Mouse (Mus musculus): ENCODE data around the gene Gm49395. TPM values are rescaled to one million over a fixed set of nuclear protein-coding genes. Genes with fewer than 3 reads are reported as not detected.

Gm49395 gene
- polyA plus RNA-seq, 1 experiment, result 9.0 TPM

- no peak overlapping the region for H3K4me3 ChIP-seq (ENCODE audit: low read depth, low read length)
- H3K4me1 ChIP-seq (ENCODE audit: control insufficient read depth, insufficient read depth, insufficient read length, low read length), result 0 out of 2 replicates have a peak, but pooled peaks cover 2% of the 10 kb centered on the region
- TF ChIP-seq POLR2A (IDR thresholded peaks at IDR 0.05; ENCODE audit: low read depth, low read length) (no peak), CTCF (IDR thresholded peaks at IDR 0.05; ENCODE audit: extremely low read depth, insufficient read length, insufficient replicate concordance, low read depth, low read length) (no peak)
- 0 out of 2 replicates have a peak, but pooled peaks cover 1% of the 10 kb centered on the region for H3K36me3 ChIP-seq (ENCODE audit: control insufficient read depth, insufficient read depth, low read length)
- WGBS, result 91% methylated on average over 9 of the region's 9 CpGs
- no peak overlapping the region for H3K27ac ChIP-seq (ENCODE audit: insufficient read depth, low read depth, low read length)
- no peaks in the 10 kb centered on the region for H3K27me3 ChIP-seq (ENCODE audit: control insufficient read depth, insufficient read depth, low read length)
Observed at GRCm38 (mm10) chr13:115017545-115017944, 84.2 kb downstream of the Gm49395 start.

GRCm38 (mm10) chr13:115011547-115011946 lies 90.2 kb downstream of the Gm49395 start:
- Histone ChIP-seq H3K36me3 (ENCODE audit: control insufficient read depth, insufficient read depth, low read length) (peaks cover 5% of the 10 kb centered on the region), H3K27ac (ENCODE audit: insufficient read depth, low read depth, low read length) (no peak overlapping the region), H3K4me3 (ENCODE audit: low read depth, low read length) (no peak overlapping the region), H3K4me1 (ENCODE audit: control insufficient read depth, insufficient read depth, insufficient read length, low read length) (no peaks in the 10 kb centered on the region), H3K27me3 (ENCODE audit: control insufficient read depth, insufficient read depth, low read length) (no peaks in the 10 kb centered on the region)
- TF ChIP-seq POLR2A (IDR thresholded peaks at IDR 0.05; ENCODE audit: low read depth, low read length) (no peak), CTCF (IDR thresholded peaks at IDR 0.05; ENCODE audit: extremely low read depth, insufficient read length, insufficient replicate concordance, low read depth, low read length) (no peak)
- 74% methylated on average over 6 of the region's 6 CpGs for WGBS

GRCm38 (mm10) chr13:115006213-115006835 lies 95.4 kb downstream of the Gm49395 start:
- Histone ChIP-seq H3K27me3 (ENCODE audit: control insufficient read depth, insufficient read depth, low read length) (no peaks in the 10 kb centered on the region), H3K4me1 (ENCODE audit: control insufficient read depth, insufficient read depth, insufficient read length, low read length) (no peaks in the 10 kb centered on the region), H3K27ac (ENCODE audit: insufficient read depth, low read depth, low read length) (no peak overlapping the region), H3K36me3 (ENCODE audit: control insufficient read depth, insufficient read depth, low read length) (peaks cover 5% of the 10 kb centered on the region), H3K4me3 (ENCODE audit: low read depth, low read length) (no peak overlapping the region)
- WGBS, result 71% methylated on average over 9 of the region's 9 CpGs
- TF ChIP-seq CTCF (IDR thresholded peaks at IDR 0.05; ENCODE audit: extremely low read depth, insufficient read length, insufficient replicate concordance, low read depth, low read length), result no peak
- TF ChIP-seq POLR2A (IDR thresholded peaks at IDR 0.05; ENCODE audit: low read depth, low read length), result no peak

GRCm38 (mm10) chr13:115005342-115005741 lies 96.4 kb downstream of the Gm49395 start:
- WGBS, result 70% methylated on average over 6 of the region's 6 CpGs
- no peak overlapping the region for H3K4me3 ChIP-seq (ENCODE audit: low read depth, low read length)
- H3K27ac ChIP-seq (ENCODE audit: insufficient read depth, low read depth, low read length), result no peak overlapping the region
- TF ChIP-seq CTCF (IDR thresholded peaks at IDR 0.05; ENCODE audit: extremely low read depth, insufficient read length, insufficient replicate concordance, low read depth, low read length), result no peak
- no peak for TF ChIP-seq POLR2A (IDR thresholded peaks at IDR 0.05; ENCODE audit: low read depth, low read length)
- peaks cover 2% of the 10 kb centered on the region for H3K36me3 ChIP-seq (ENCODE audit: control insufficient read depth, insufficient read depth, low read length)
- no peaks in the 10 kb centered on the region for H3K4me1 ChIP-seq (ENCODE audit: control insufficient read depth, insufficient read depth, insufficient read length, low read length)
- no peaks in the 10 kb centered on the region for H3K27me3 ChIP-seq (ENCODE audit: control insufficient read depth, insufficient read depth, low read length)

GRCm38 (mm10) chr13:115003444-115004053 lies 98.2 kb downstream of the Gm49395 start:
- TF ChIP-seq CTCF (IDR thresholded peaks at IDR 0.05; ENCODE audit: extremely low read depth, insufficient read length, insufficient replicate concordance, low read depth, low read length) (no peak), POLR2A (IDR thresholded peaks at IDR 0.05; ENCODE audit: low read depth, low read length) (no peak)
- Histone ChIP-seq H3K27me3 (ENCODE audit: control insufficient read depth, insufficient read depth, low read length) (no peaks in the 10 kb centered on the region), H3K4me1 (ENCODE audit: control insufficient read depth, insufficient read depth, insufficient read length, low read length) (no peaks in the 10 kb centered on the region), H3K36me3 (ENCODE audit: control insufficient read depth, insufficient read depth, low read length) (peaks cover 2% of the 10 kb centered on the region), H3K4me3 (ENCODE audit: low read depth, low read length) (no peak overlapping the region), H3K27ac (ENCODE audit: insufficient read depth, low read depth, low read length) (no peak overlapping the region)
- WGBS, result 57% methylated on average over 7 of the region's 7 CpGs

- 79% methylated on average over 3 of the region's 3 CpGs for WGBS
- peaks cover 2% of the 10 kb centered on the region for H3K36me3 ChIP-seq (ENCODE audit: control insufficient read depth, insufficient read depth, low read length)
- H3K4me1 ChIP-seq (ENCODE audit: control insufficient read depth, insufficient read depth, insufficient read length, low read length), result no peaks in the 10 kb centered on the region
- H3K27me3 ChIP-seq (ENCODE audit: control insufficient read depth, insufficient read depth, low read length), result no peaks in the 10 kb centered on the region
- no peak overlapping the region for H3K4me3 ChIP-seq (ENCODE audit: low read depth, low read length)
- H3K27ac ChIP-seq (ENCODE audit: insufficient read depth, low read depth, low read length), result no peak overlapping the region
- TF ChIP-seq CTCF (IDR thresholded peaks at IDR 0.05; ENCODE audit: extremely low read depth, insufficient read length, insufficient replicate concordance, low read depth, low read length) (no peak), POLR2A (IDR thresholded peaks at IDR 0.05; ENCODE audit: low read depth, low read length) (no peak)
Observed at GRCm38 (mm10) chr13:115002837-115003236, 98.9 kb downstream of the Gm49395 start.

- no peak overlapping the region for H3K27ac ChIP-seq (ENCODE audit: insufficient read depth, low read depth, low read length)
- WGBS, result 82% methylated on average over 5 of the region's 5 CpGs
- H3K4me1 ChIP-seq (ENCODE audit: control insufficient read depth, insufficient read depth, insufficient read length, low read length), result no peaks in the 10 kb centered on the region
- H3K4me3 ChIP-seq (ENCODE audit: low read depth, low read length), result no peak overlapping the region
- peaks cover 2% of the 10 kb centered on the region for H3K36me3 ChIP-seq (ENCODE audit: control insufficient read depth, insufficient read depth, low read length)
- TF ChIP-seq CTCF (IDR thresholded peaks at IDR 0.05; ENCODE audit: extremely low read depth, insufficient read length, insufficient replicate concordance, low read depth, low read length) (no peak), POLR2A (IDR thresholded peaks at IDR 0.05; ENCODE audit: low read depth, low read length) (no peak)
- no peaks in the 10 kb centered on the region for H3K27me3 ChIP-seq (ENCODE audit: control insufficient read depth, insufficient read depth, low read length)
Observed at GRCm38 (mm10) chr13:115002155-115002554, 99.6 kb downstream of the Gm49395 start.

Data from small intestine, adult 2 months (tissue).